In the genomic region with DNA sequence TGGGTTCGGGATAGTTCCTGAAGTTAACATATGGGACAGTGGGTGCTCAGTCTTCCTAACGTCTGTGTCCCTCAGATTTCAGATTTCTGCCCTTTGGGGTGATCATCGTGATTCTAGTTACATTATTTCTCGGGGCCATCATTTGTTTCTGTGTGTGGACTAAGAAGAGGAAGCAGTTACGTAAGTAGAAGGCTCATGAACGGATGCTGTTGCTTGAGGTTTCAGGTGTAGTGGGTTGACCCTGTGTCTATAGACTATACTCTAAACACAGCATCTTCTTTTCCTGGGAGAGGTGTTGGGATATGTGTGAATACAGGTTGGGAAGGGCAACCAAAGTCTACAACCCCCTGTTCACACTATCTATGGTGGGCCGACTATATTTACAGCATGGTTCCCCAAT, we compare ENCODE assay signal across 21 mouse cellular contexts. TPM values are rescaled to one million over a fixed set of nuclear protein-coding genes. Genes with fewer than 3 reads are reported as not detected.
"Had no signal": no experiment of that assay in that cellular context is flagged by ENCODE, and none has a peak within 500 bp of the region (broad histone marks: within the 10 kb centered on the region; RNA-seq: fewer than 3 reads in every experiment).

No protein-coding gene starts in this region.

- H3K36me3 ChIP-seq: neural tube, embryonic 13.5 days; neural tube, embryonic 15.5 days; stomach, embryonic 15.5 days had no signal

- H3K9me3 ChIP-seq: neural tube, embryonic 13.5 days; neural tube, embryonic 15.5 days; stomach, embryonic 15.5 days had no signal

- H3K27ac ChIP-seq: neural tube, embryonic 13.5 days; neural tube, embryonic 15.5 days; stomach, embryonic 15.5 days; stomach, postnatal 0 days had no signal

- H3K4me3 ChIP-seq: neural tube, embryonic 13.5 days; neural tube, embryonic 15.5 days; stomach, embryonic 15.5 days had no signal

- DNase-seq: retina, postnatal 1 day; right cerebral cortex, adult 18-20 months; right cerebral cortex, postnatal 14 days; right cerebral cortex, postnatal 25 days; right cerebral cortex, postnatal 4 days; spleen, adult 18-20 months; thymus, adult 18-20 months; thymus, adult 2 months; thymus, postnatal 14 days; thymus, postnatal 25 days; thymus, postnatal 4 days had no signal

- H3K27me3 ChIP-seq: neural tube, embryonic 13.5 days; neural tube, embryonic 15.5 days; stomach, embryonic 15.5 days had no signal

- H3K4me1 ChIP-seq: neural tube, embryonic 13.5 days; neural tube, embryonic 15.5 days; stomach, embryonic 15.5 days had no signal

RNA-seq across cellular contexts. Expression of a gene that starts 18.2 kb away (rescaled TPM):
- polyA plus RNA-seq: neural tube, embryonic 13.5 days; neural tube, embryonic 14.5 days had no signal

RNA-seq across cellular contexts. Expression of a gene that starts 30.0 kb away (rescaled TPM):
- polyA plus RNA-seq: neural tube, embryonic 14.5 days; stomach, embryonic 14.5 days had no signal

RNA-seq across cellular contexts. Expression of a gene that starts 42.1 kb away (rescaled TPM):
- total RNA-seq: neutrophil, adult 5-6 weeks had no signal
- polyA plus RNA-seq: neural tube, embryonic 13.5 days; neural tube, embryonic 14.5 days; neural tube, embryonic 15.5 days; spleen, adult 2 months; stomach, embryonic 14.5 days; stomach, embryonic 16.5 days; urinary bladder, adult 2 months had no signal
